Mouse (Mus musculus) large intestine, adult 2 months (tissue): ENCODE data around the gene BB287469. TPM values are rescaled to one million over a fixed set of nuclear protein-coding genes. Genes with fewer than 3 reads are reported as not detected.
"Not testable (repeated sequence)": the region's sequence is repeated elsewhere in the genome, so short reads cannot be mapped to it uniquely, and the experiment has no call there.

ENCODE experiments used
- DNase-seq: peaks from one replicate; pipeline ENCODE4 v3.0.0-alpha.2; 2012; ENCODE audit warnings: low read depth, low spot score
- WGBS: fragments of 180-500 bp; shearing (Covaris S2); methylation state at CpG from one replicate; pipeline ENCODE4 v1.1.7; 2018; 5-methylcytosine and 5-hydroxymethylcytosine counted together
- polyA plus RNA-seq: library from polyadenylated mRNA; depleted of rRNA; stranded (reverse); fragments of >200 nt; gene quantifications from 2 replicates; pipeline ENCODE4 v1.2.3, GENCODE M21; 2012; rRNA removed

Gene BB287469
- not detected in 2 replicates for polyA plus RNA-seq

GRCm38 (mm10) chr12:87816277-87816676 is at the start of gene BB287469:
TSS of gene BB287469 (plus strand) at chr12:87816577.
- 84% methylated on average over 5 of the region's 6 CpGs for WGBS
- DNase-seq: not testable (repeated sequence)

GRCm38 (mm10) chr12:87775655-87776054 is 40.7 kb upstream of the BB287469 start, which contains the start of gene Gm21319:
TSS of gene Gm21319 (minus strand) at chr12:87775755.
- DNase-seq: not testable (repeated sequence)
- 85% methylated on average over 4 of the region's 4 CpGs for WGBS

DNA sequence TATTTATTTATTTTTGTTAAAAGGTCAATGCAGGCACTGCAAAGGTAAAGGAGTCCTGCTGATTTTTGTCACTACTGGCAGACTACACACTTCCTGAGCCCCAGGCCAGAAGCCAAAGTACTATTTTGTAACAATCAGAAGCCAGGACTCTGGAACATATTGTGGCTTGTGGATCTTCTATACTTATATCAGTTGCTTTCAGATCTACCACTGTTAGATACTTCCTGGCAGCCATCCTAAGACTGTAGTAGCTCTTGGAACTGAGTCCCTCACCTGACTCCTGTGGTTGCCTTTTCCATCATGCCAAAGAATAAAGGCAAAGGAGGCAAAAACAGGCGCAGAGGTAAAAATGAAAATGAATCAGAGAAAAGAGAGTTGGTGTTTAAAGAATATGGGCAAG is 21.2 kb upstream of the BB287469 start, which contains the start of gene Gm21936:
Gene Gm21936 (plus strand): TSS at position 301 of the 400 bp plus-strand sequence.
- DNase-seq: not testable (repeated sequence)
- 76% methylated on average over 1 of the region's 1 CpGs for WGBS

- WGBS: 91% methylated on average over 5 of the region's 5 CpGs
- DNase-seq: not testable (repeated sequence)
Observed at GRCm38 (mm10) chr12:87797971-87798370, 18.4 kb upstream of the BB287469 start.

- DNase-seq: not testable (repeated sequence)
- 86% methylated on average over 2 of the region's 2 CpGs for WGBS
Observed at GRCm38 (mm10) chr12:87842239-87842638, 25.9 kb downstream of the BB287469 start, which contains the start of gene Gm2001. TSS of gene Gm2001 (minus strand) at chr12:87842339.

- WGBS: no CpG with 5 or more reads among the region's 2 CpGs
- not testable (repeated sequence) for DNase-seq
Observed at GRCm38 (mm10) chr12:87850657-87851056, 34.3 kb downstream of the BB287469 start.

GRCm38 (mm10) chr12:87856067-87856466 is 39.7 kb downstream of the BB287469 start:
- not testable (repeated sequence) for DNase-seq
- WGBS: 85% methylated on average over 1 of the region's 1 CpGs

DNA sequence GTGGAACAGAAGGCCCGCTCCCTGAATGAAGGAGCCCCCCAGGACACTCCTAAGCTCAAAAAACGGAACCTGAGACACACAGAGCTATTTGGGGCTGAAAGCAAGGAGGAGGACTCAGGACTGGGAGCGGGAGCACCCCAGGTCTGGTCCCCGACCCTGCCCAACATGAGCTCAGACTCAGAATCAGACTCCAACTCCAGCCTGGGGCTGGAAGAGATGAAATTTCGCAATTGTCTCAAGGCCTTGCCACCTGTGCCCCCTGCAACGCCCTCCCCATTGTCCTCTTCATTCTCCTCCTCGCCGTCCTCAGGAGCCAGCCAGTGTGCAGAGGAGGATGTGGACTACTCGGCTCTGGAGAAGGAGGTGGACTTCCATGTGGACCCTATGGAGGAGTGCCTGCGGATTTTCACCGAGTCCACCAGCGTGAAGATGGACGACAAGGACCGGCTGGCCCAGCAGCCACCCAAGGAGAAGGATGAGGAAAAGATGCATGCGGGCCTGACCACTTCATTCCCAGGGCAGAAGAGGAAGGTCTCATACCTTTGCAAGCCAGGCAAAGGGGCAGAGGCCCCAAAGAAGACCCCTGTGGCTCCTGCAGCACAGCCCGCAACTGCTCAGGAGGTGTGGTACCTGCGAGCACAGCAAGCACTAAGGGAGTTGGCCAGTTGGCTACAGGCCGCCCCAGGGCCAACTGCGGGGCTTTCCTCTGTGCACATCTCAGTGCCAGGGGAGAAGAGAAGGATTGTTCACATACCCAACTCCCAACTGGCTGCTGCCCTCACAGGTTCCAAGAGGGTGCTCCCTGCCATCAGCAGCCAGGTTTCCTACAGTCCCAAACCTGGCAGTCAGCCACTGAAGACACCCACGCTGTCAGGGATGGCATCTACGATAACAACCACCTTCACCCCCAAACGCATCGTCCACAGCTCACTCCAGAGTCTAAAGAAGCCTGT is 45.6 kb downstream of the BB287469 start:
- 81% methylated on average over 23 of the region's 23 CpGs for WGBS
- not testable (repeated sequence) for DNase-seq

GRCm38 (mm10) chr12:87863638-87864037 is 47.3 kb downstream of the BB287469 start:
- 92% methylated on average over 10 of the region's 11 CpGs for WGBS
- not testable (repeated sequence) for DNase-seq

GRCm38 (mm10) chr12:87864048-87864447 is 47.7 kb downstream of the BB287469 start:
- DNase-seq: not testable (repeated sequence)
- WGBS: 75% methylated on average over 2 of the region's 2 CpGs

Other genes starting within 250 kb of the BB287469 start
- not detected in 2 replicates for gene Oog1, start 213.9 kb upstream of the BB287469 start, polyA plus RNA-seq
- gene Gm4027, start 197.7 kb upstream of the BB287469 start, polyA plus RNA-seq: not detected in 2 replicates
- not detected in 2 replicates for gene Gm16381, start 172.0 kb upstream of the BB287469 start, polyA plus RNA-seq
- not detected in 2 replicates for gene Gm21319, start 40.8 kb upstream of the BB287469 start, polyA plus RNA-seq
- not detected in 2 replicates for gene Gm21936, start 21.1 kb upstream of the BB287469 start, polyA plus RNA-seq
- not detected in 2 replicates for gene Gm2001, start 25.8 kb downstream of the BB287469 start, polyA plus RNA-seq
- gene Gm2016, start 57.5 kb downstream of the BB287469 start, polyA plus RNA-seq: not detected in 2 replicates
- gene Gm2022, start 78.8 kb downstream of the BB287469 start, polyA plus RNA-seq: not detected in 2 replicates
- not detected in 2 replicates for gene Gm2035, start 103.3 kb downstream of the BB287469 start, polyA plus RNA-seq
- gene Gm2042, start 137.5 kb downstream of the BB287469 start, polyA plus RNA-seq: not detected in 2 replicates
- gene Gm2075, start 195.3 kb downstream of the BB287469 start, polyA plus RNA-seq: not detected in 2 replicates
- gene Gm6803, start 202.2 kb downstream of the BB287469 start, polyA plus RNA-seq: not detected in 2 replicates
- gene Gm2056, start 210.4 kb downstream of the BB287469 start, polyA plus RNA-seq: not detected in 2 replicates